17 mouse cellular contexts compared by ENCODE assay signal in the genomic region with DNA sequence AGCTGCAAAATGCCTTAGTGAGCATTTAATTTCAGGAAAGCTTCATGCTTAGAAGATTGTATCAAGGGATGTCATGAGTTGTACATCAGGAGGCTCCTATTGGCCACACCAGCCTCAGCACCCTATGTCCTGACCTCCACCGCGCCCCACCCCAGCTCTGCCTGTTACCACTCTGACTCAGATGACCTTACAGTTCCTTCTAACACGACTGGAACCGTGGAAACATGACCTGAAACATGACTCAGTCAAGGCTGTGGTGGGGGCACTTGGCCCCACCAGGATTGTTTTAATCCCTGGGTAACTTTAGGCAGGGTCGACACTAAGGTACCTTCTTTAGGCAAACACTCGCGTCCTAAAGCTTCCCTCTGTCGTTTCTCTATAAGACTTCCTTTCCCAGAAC.
"Had no signal": no experiment of that assay in that cellular context is flagged by ENCODE, and none has a peak within 500 bp of the region (broad histone marks: within the 10 kb centered on the region; RNA-seq: fewer than 3 reads in every experiment).

No protein-coding gene starts in this region.

- H3K27ac ChIP-seq: kidney, embryonic 15.5 days; left cerebral cortex, adult 2 months; liver, embryonic 13.5 days; midbrain, embryonic 13.5 days; neural tube, embryonic 12.5 days; neural tube, embryonic 15.5 days; stomach, postnatal 0 days had no signal

- H3K9me3 ChIP-seq: kidney, embryonic 15.5 days; liver, embryonic 13.5 days; midbrain, embryonic 13.5 days; neural tube, embryonic 12.5 days; neural tube, embryonic 15.5 days had no signal

- H3K4me3 ChIP-seq: kidney, embryonic 15.5 days; left cerebral cortex, adult 2 months; liver, embryonic 13.5 days; midbrain, embryonic 13.5 days; neural tube, embryonic 12.5 days; neural tube, embryonic 15.5 days had no signal

- H3K36me3 ChIP-seq: kidney, embryonic 15.5 days; liver, embryonic 13.5 days; midbrain, embryonic 13.5 days; neural tube, embryonic 12.5 days; neural tube, embryonic 15.5 days had no signal

- DNase-seq: kidney, adult 8-10 months; kidney, postnatal 10 days; layer of hippocampus, postnatal 36 days; liver, embryonic 13.5 days; lung, adult 2 months; lung, postnatal 14 days; right cerebral cortex, adult 18-20 months; right cerebral cortex, postnatal 14 days; right cerebral cortex, postnatal 4 days; thymus, adult 2 months; thymus, postnatal 14 days had no signal

- H3K9ac ChIP-seq: kidney, embryonic 15.5 days; liver, embryonic 13.5 days; midbrain, embryonic 13.5 days; neural tube, embryonic 12.5 days; neural tube, embryonic 15.5 days had no signal
